Mouse (Mus musculus) ES-E14 (cell line): ENCODE results near the gene 5730522E02Rik.

Source experiments
- CHD2 ChIP-seq: IDR thresholded peaks from 2 replicates; pipeline ENCODE4 v1.6.1; 2014; ENCODE audit warnings: mild to moderate bottlenecking, low read depth, low read length, inconsistent platforms
- HCFC1 ChIP-seq: IDR thresholded peaks from 2 replicates; pipeline ENCODE4 v1.6.1; 2012; ENCODE audit warnings: low read length, inconsistent platforms, borderline replicate concordance; ENCODE audit not compliant: insufficient read depth
- MAFK ChIP-seq: IDR thresholded peaks from 2 replicates; pipeline ENCODE4 v1.6.1; 2014; ENCODE audit warnings: mild to moderate bottlenecking, low read depth, low read length, inconsistent platforms; ENCODE audit not compliant: insufficient read depth
- ZC3H11A ChIP-seq: IDR thresholded peaks from 2 replicates; pipeline ENCODE4 v1.6.1; 2012; ENCODE audit warnings: low read depth, mild to moderate bottlenecking, inconsistent platforms, low read length, borderline replicate concordance
- ZNF384 ChIP-seq: IDR thresholded peaks from 2 replicates; pipeline ENCODE4 v1.6.1; 2012; ENCODE audit warnings: low read depth, low read length, inconsistent platforms

DNA sequence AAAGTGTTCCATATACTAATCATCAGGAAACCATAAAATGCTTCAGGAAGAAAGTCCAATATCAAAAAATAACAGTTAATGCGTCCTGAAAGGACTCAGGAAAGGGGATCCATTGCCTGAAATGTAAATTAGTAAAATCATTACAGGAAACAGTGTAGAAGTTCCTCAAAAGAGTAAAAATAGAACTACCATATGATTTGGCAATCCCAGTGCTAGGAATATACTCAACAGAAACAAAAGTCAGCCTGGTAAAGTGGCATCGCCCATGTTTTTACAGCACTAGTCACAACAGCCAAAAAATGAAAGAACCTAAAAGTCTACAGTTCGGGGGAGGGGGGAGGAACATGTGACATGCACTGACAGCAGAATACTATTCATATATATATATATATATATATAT is 70.5 kb downstream of the 5730522E02Rik start:
- no peak for TF ChIP-seq MAFK
- no peak for TF ChIP-seq HCFC1
- TF ChIP-seq ZC3H11A: no peak
- no peak for TF ChIP-seq CHD2
- TF ChIP-seq ZNF384: no peak
